Mouse (Mus musculus): ENCODE measurements around the gene Rsbn1l. TPM values are rescaled to one million over a fixed set of nuclear protein-coding genes. Genes with fewer than 3 reads are reported as not detected.
A peak's percentile ranks its signal among the peaks of the same experiment; 100 is the strongest.
"Not testable (repeated sequence)": the region's sequence is repeated elsewhere in the genome, so short reads cannot be mapped to it uniquely, and the experiment has no call there.

Gene Rsbn1l
- polyA plus RNA-seq, 1 experiment from 2014 or later: 3.7 TPM

DNA sequence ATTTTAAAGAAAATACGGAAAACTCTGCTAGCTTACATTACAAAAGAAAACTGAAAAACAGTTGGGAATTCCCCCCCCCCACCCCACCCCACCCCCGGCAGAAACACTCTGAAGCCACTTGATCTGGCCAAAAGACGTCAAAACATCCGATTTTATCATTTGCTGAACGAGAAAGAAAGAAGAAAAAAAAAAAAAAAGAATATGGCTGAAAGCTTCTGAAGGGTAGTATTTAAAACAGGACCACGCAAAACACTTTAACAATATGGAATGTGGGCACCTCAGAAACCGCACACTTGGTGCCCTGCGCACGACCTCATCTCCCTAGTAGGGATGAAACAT is 5.7 kb downstream of the Rsbn1l start:
- 0% methylated on average over 9 of the region's 9 CpGs for WGBS (ENCODE audit: insufficient replicate concordance)
- H3K4me3 ChIP-seq (replicated peaks): peak overlapping the region; percentile 99
- H3K9me3 ChIP-seq (replicated peaks): no peaks in the 10 kb centered on the region
- peak overlapping the region; percentile 64 for H3K4me2 ChIP-seq
- 0 out of 2 replicates have a peak, but pooled peaks cover 10% of the 10 kb centered on the region for H3K36me3 ChIP-seq (replicated peaks)
- H3K9ac ChIP-seq: peak overlapping the region; percentile 92
- H3K4me1 ChIP-seq (replicated peaks): peaks cover 65% of the 10 kb centered on the region
- ATAC-seq (ENCODE audit: insufficient read depth): no peak
- peak overlapping the region; percentile 97; the same call in 1 of the 2 replicates for H3K27ac ChIP-seq (replicated peaks)
- no peaks in the 10 kb centered on the region for H3K27me3 ChIP-seq

DNA sequence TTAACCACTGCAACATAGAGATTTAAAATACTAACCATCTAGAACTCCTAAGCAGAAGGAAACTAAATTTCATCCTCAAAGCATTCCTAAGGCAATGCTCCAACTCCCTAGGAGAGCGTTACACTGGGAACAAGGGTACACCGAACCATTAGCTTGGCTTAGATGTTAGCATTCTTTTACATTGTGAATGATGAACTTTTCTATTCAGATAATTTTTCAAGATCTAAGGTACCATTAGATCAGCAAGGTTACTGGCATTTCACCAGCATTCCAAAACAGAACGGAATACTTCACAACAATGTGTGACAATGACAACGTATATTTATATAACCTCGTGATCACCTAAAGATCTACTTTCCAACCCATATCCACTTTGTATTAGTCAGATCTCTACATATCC is 6.1 kb downstream of the Rsbn1l start:
- Histone ChIP-seq H3K4me2 (peak overlapping the region; percentile 64), H3K36me3 (replicated peaks) (0 out of 2 replicates have a peak, but pooled peaks cover 6% of the 10 kb centered on the region), H3K27me3 (no peaks in the 10 kb centered on the region), H3K4me1 (replicated peaks) (peaks cover 65% of the 10 kb centered on the region), H3K9ac (peak overlapping the region; percentile 92), H3K9me3 (replicated peaks) (no peaks in the 10 kb centered on the region), H3K4me3 (replicated peaks) (peak overlapping the region; percentile 99), H3K27ac (replicated peaks) (0 out of 2 replicates have a peak overlapping the region, but pooled peaks have one; percentile 97)
- ATAC-seq (ENCODE audit: insufficient read depth): no peak
- 2% methylated on average over 5 of the region's 5 CpGs for WGBS (ENCODE audit: insufficient replicate concordance)

GRCm38 (mm10) chr5:20946906-20947305 is 9.3 kb downstream of the Rsbn1l start:
- peaks cover 63% of the 10 kb centered on the region for H3K4me1 ChIP-seq (replicated peaks)
- 0 out of 2 replicates have a peak overlapping the region, but pooled peaks have one; percentile 10 for H3K4me2 ChIP-seq
- H3K36me3 ChIP-seq (replicated peaks): no peaks in the 10 kb centered on the region
- 61% methylated on average over 6 of the region's 6 CpGs for WGBS (ENCODE audit: insufficient replicate concordance)
- no peaks in the 10 kb centered on the region for H3K27me3 ChIP-seq
- no peak overlapping the region for H3K9ac ChIP-seq
- no peak overlapping the region for H3K4me3 ChIP-seq (replicated peaks)
- no peak overlapping the region for H3K27ac ChIP-seq (replicated peaks)
- no peaks in the 10 kb centered on the region for H3K9me3 ChIP-seq (replicated peaks)
- no peak for ATAC-seq (ENCODE audit: insufficient read depth)

DNA sequence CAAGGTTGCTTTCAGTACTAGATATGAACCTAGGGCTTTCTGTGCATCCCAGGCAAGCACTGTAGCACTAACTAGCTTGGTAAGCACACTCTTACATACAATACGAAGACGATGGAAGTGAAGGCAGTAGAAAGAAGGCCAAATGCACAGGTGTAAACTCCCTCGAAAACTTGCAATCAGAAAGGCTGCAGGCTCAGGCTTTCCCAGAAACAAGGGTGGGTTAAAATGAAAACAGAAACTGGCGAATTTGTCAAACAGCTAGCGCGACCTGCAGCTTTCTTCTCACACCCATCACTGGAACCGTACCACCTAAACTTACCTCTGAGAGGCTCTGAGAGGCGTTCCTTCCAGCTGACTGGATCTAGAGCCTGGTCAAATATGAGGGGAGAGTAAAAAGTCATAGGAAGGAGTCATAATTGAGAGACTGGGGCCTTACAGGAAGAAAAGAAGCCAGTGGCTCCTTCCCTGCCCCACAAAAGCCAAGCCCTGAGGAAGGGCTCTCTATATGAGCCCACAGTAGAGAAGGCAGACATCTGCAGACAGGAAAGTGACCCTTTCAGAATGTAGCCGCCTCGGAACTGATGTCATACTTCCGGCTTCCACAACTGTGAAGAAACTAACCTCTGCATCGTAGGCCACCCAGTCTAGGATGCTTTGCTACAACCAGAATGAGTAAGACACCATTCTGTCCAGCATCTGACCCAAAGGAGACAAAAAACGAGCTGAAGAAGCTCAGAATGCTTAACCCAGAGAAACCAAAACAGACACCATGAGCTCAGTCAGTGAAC is 11.0 kb downstream of the Rsbn1l start:
- Histone ChIP-seq H3K27ac (replicated peaks) (peak overlapping the region; percentile 82), H3K27me3 (no peaks in the 10 kb centered on the region), H3K9ac (peak overlapping the region; percentile 44), H3K4me3 (replicated peaks) (peak overlapping the region; percentile 44), H3K4me2 (peak overlapping the region; percentile 66), H3K9me3 (replicated peaks) (no peaks in the 10 kb centered on the region), H3K36me3 (replicated peaks) (0 out of 2 replicates have a peak, but pooled peaks cover 4% of the 10 kb centered on the region), H3K4me1 (replicated peaks) (peaks cover 80% of the 10 kb centered on the region)
- WGBS (ENCODE audit: insufficient replicate concordance): 17% methylated on average over 13 of the region's 13 CpGs
- ATAC-seq (ENCODE audit: insufficient read depth): no peak

GRCm38 (mm10) chr5:20943791-20944190 is 12.4 kb downstream of the Rsbn1l start:
- 23% methylated on average over 4 of the region's 4 CpGs for WGBS (ENCODE audit: insufficient replicate concordance)
- H3K9me3 ChIP-seq (replicated peaks); H3K27me3 ChIP-seq; H3K4me3 ChIP-seq (replicated peaks); H3K9ac ChIP-seq; H3K36me3 ChIP-seq (replicated peaks); ATAC-seq (ENCODE audit: insufficient read depth); H3K27ac ChIP-seq (replicated peaks): not testable (repeated sequence)
- H3K4me2 ChIP-seq: peak overlapping the region; percentile 29; the same call in 1 of the 2 replicates
- peaks cover 83% of the 10 kb centered on the region for H3K4me1 ChIP-seq (replicated peaks)

DNA sequence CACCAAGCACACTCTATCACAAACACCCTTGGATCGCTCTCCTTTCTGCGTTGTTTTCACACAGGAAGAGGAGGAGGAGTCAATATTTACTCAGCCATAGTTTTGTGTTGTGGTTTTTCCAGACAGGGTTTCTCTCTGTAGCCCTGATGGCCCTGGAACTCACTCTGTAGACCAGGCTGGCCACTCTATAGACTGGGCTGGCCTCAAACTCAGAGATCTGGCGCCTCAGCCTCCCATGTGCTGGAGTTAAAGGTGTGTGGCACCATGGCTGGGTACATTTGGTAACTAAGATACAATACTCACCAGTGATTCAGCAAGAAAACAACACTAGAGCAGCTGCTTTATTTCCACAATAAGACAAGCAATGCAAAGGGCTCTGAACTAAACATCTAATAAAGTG is 13.7 kb downstream of the Rsbn1l start:
- H3K27me3 ChIP-seq: no peaks in the 10 kb centered on the region
- H3K4me2 ChIP-seq: peak overlapping the region; percentile 41
- H3K4me1 ChIP-seq (replicated peaks): peaks cover 84% of the 10 kb centered on the region
- peak; percentile 35; the same call in 1 of the 2 replicates for ATAC-seq (ENCODE audit: insufficient read depth)
- WGBS (ENCODE audit: insufficient replicate concordance): 21% methylated on average over 3 of the region's 3 CpGs
- no peaks in the 10 kb centered on the region for H3K9me3 ChIP-seq (replicated peaks)
- H3K4me3 ChIP-seq (replicated peaks): no peak overlapping the region
- H3K27ac ChIP-seq (replicated peaks): peak overlapping the region; percentile 78
- H3K9ac ChIP-seq: no peak overlapping the region
- H3K36me3 ChIP-seq (replicated peaks): 0 out of 2 replicates have a peak, but pooled peaks cover 4% of the 10 kb centered on the region

GRCm38 (mm10) chr5:20941205-20941604 is 15.0 kb downstream of the Rsbn1l start:
- Histone ChIP-seq H3K36me3 (replicated peaks) (0 out of 2 replicates have a peak, but pooled peaks cover 4% of the 10 kb centered on the region), H3K27me3 (no peaks in the 10 kb centered on the region), H3K9me3 (replicated peaks) (no peaks in the 10 kb centered on the region), H3K9ac (0 out of 2 replicates have a peak overlapping the region, but pooled peaks have one; percentile 22), H3K27ac (replicated peaks) (peak overlapping the region; percentile 78), H3K4me1 (replicated peaks) (peaks cover 76% of the 10 kb centered on the region), H3K4me3 (replicated peaks) (no peak overlapping the region), H3K4me2 (peak overlapping the region; percentile 43)
- WGBS (ENCODE audit: insufficient replicate concordance): 6% methylated on average over 5 of the region's 5 CpGs
- ATAC-seq (ENCODE audit: insufficient read depth): peak; percentile 80

- Histone ChIP-seq H3K9ac (no peak overlapping the region), H3K4me2 (no peak overlapping the region), H3K36me3 (replicated peaks) (0 out of 2 replicates have a peak, but pooled peaks cover 4% of the 10 kb centered on the region), H3K9me3 (replicated peaks) (no peaks in the 10 kb centered on the region), H3K4me1 (replicated peaks) (peaks cover 76% of the 10 kb centered on the region), H3K27me3 (no peaks in the 10 kb centered on the region), H3K4me3 (replicated peaks) (no peak overlapping the region), H3K27ac (replicated peaks) (peak overlapping the region; percentile 64)
- 29% methylated on average over 4 of the region's 4 CpGs for WGBS (ENCODE audit: insufficient replicate concordance)
- ATAC-seq (ENCODE audit: insufficient read depth): peak; percentile 26; the same call in 1 of the 2 replicates
Observed at GRCm38 (mm10) chr5:20940696-20941095, 15.5 kb downstream of the Rsbn1l start.

DNA sequence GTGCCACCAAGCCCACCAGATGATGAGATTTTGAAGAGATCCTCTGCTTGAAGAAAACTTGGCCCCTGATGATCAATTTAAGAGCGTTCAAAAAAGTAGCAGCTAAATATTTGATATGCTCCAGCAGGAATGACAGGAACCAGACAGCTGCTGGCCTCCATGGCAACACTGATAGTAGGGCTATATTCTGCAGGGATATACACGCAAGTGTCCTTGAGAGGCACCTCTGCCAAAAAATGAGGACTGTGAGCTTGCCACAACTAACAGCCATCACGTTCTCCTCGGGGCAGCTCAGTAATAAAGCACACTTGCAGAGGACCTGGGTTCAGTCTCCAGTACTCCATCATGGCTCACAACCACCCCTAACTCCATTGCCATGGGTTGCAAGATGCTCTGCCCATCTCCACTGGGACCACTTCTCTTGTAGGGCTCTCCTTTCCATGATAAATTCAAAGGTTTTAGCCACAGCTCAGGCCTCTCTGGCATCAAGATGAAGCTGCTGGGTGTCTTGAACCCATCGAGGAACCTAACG is 16.1 kb downstream of the Rsbn1l start:
- Histone ChIP-seq H3K36me3 (replicated peaks) (0 out of 2 replicates have a peak, but pooled peaks cover 4% of the 10 kb centered on the region), H3K9ac (no peak overlapping the region), H3K4me3 (replicated peaks) (no peak overlapping the region), H3K4me1 (replicated peaks) (peaks cover 76% of the 10 kb centered on the region), H3K27ac (replicated peaks) (peak overlapping the region; percentile 21; the same call in 1 of the 2 replicates), H3K4me2 (no peak overlapping the region), H3K9me3 (replicated peaks) (no peaks in the 10 kb centered on the region), H3K27me3 (no peaks in the 10 kb centered on the region)
- ATAC-seq (ENCODE audit: insufficient read depth): no peak
- 62% methylated on average over 6 of the region's 6 CpGs for WGBS (ENCODE audit: insufficient replicate concordance)

DNA sequence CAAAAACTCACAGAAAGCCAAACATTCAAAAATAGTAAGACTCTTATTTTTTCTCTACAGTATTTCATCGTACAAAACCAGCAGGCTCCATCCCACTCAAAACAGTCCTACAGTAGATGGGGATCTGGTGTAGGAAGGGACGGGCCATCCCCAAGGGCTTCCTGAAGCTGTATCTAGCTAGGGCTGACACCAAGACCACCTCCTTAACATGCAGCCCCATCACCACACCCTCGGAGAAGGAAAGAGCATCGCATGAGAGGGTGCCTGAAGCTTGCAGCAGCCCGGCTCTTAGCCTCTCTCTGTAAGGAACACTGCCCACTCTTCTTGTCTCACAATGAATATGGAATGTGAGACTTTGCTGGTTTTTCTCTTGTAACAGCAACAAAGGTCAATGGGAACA is 17.7 kb downstream of the Rsbn1l start:
- H3K9ac ChIP-seq: no peak overlapping the region
- 19% methylated on average over 5 of the region's 5 CpGs for WGBS (ENCODE audit: insufficient replicate concordance)
- H3K4me1 ChIP-seq (replicated peaks): peaks cover 67% of the 10 kb centered on the region
- no peaks in the 10 kb centered on the region for H3K27me3 ChIP-seq
- H3K4me3 ChIP-seq (replicated peaks): no peak overlapping the region
- H3K4me2 ChIP-seq: peak overlapping the region; percentile 23
- H3K27ac ChIP-seq (replicated peaks): no peak overlapping the region; the same call in 1 of the 2 replicates
- ATAC-seq (ENCODE audit: insufficient read depth): no peak
- 0 out of 2 replicates have a peak, but pooled peaks cover 4% of the 10 kb centered on the region for H3K36me3 ChIP-seq (replicated peaks)
- H3K9me3 ChIP-seq (replicated peaks): no peaks in the 10 kb centered on the region

GRCm38 (mm10) chr5:20935934-20936333 is 20.3 kb downstream of the Rsbn1l start:
- Histone ChIP-seq H3K9me3 (replicated peaks) (no peaks in the 10 kb centered on the region), H3K27ac (replicated peaks) (no peak overlapping the region; the same call in 1 of the 2 replicates), H3K36me3 (replicated peaks) (0 out of 2 replicates have a peak, but pooled peaks cover 4% of the 10 kb centered on the region), H3K27me3 (no peaks in the 10 kb centered on the region), H3K4me2 (no peak overlapping the region), H3K9ac (no peak overlapping the region), H3K4me1 (replicated peaks) (peaks cover 64% of the 10 kb centered on the region), H3K4me3 (replicated peaks) (no peak overlapping the region)
- no peak for ATAC-seq (ENCODE audit: insufficient read depth)
- WGBS (ENCODE audit: insufficient replicate concordance): 57% methylated on average over 5 of the region's 5 CpGs
